Mouse (Mus musculus) adrenal gland, adult 18-20 months (tissue): Measurements from ENCODE around the gene Ctsw. TPM values are rescaled to one million over a fixed set of nuclear protein-coding genes. Genes with fewer than 3 reads are reported as not detected.

Source experiments
- DNase-seq, 2 experiments: peaks; one replicate each; pipeline ENCODE4 v3.0.0; 2021 to 2022; ENCODE audit warnings: low spot score in 2 of 2
- total RNA-seq, 2 experiments: library from RNA; stranded (reverse); gene quantifications; 1 replicate in 1 of 2; 2 replicates in 1 of 2; pipeline ENCODE4 v1.2.3; 2021

Gene Ctsw
- total RNA-seq, 2 experiments from 2014 or later: 1.0 to 2.1 TPM

- DNase-seq: no peak
These were observed 35.1 kb downstream of the Ctsw start for GRCm38 (mm10) chr19:5432992-5433852.

GRCm38 (mm10) chr19:5431911-5432464 lies 36.3 kb downstream of the Ctsw start:
- no peak for DNase-seq

GRCm38 (mm10) chr19:5430408-5430807 lies 37.9 kb downstream of the Ctsw start:
- no peak for DNase-seq

DNA sequence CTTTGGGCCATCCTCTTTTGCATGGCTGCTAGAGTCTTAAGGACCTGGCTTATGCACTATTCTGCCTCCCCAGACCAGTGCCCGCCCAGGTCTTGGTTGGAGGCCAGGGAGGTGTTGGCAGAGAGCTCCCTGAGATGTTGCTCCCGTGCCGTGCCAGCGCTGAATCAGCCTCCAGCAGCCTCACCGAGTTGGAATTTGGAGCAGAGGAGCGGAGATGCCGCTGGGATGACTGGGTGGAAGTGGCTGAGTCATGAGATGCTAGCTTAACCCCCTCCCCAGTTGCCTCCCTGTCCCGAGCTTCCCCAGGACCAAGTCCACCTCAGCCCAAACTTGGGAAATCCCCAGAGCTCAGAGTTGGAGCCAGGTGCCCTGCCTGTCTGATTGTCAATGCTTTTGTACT lies 38.5 kb downstream of the Ctsw start:
- DNase-seq: peak; percentile 59 to 68

- DNase-seq: no peak
These were observed 39.1 kb downstream of the Ctsw start for GRCm38 (mm10) chr19:5429219-5429618.

DNA sequence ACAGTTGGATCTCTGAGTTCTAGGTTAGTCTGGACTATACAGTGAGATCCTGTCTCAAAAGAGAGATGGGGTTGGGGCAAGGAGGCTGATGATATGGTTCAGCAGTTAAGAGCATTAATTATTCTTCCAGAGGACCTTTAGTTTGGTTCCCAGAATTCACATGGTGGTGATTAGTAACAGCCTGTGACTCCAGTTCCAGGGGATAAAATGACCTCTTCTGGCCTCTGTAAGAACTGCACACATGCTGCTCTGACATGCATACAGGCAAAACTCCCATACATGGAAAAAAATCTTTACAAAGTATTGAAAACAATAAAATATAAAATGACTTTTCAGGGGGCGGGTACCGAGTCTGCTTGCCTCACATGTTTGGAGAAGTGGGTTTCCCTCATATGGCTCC lies 40.2 kb downstream of the Ctsw start:
- DNase-seq: no peak

DNA sequence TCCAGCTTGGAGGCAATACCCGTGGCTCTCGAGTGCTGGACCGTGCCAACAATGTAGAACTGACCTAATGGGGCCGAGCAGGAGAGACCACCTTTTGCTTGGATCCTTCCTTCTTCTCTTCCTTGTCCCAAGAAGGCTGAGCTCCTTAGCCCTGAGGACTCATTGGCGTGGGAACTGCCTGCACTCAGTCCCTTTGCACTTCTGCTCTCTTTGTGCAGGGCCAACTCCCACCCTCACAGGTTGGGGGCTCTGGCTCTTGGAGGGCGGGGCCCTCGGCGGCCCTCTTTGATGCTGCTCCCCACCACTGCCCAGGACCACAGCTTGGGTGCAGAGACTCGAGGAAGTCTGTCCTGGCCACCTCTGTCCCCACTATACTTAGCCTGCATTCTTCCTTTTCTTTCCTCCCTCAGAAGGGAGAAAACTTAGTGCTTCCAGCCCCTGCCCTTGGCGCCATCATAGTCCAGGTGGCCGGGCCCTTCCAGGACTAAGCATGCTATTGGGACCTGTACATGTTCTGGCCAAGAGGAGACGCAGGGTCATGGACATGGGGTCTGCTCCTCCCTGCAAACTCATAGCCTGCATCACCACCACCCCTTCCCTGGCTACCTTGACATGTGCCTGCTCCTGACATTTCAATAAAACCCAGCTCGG lies 41.5 kb downstream of the Ctsw start:
- DNase-seq: no peak

DNA sequence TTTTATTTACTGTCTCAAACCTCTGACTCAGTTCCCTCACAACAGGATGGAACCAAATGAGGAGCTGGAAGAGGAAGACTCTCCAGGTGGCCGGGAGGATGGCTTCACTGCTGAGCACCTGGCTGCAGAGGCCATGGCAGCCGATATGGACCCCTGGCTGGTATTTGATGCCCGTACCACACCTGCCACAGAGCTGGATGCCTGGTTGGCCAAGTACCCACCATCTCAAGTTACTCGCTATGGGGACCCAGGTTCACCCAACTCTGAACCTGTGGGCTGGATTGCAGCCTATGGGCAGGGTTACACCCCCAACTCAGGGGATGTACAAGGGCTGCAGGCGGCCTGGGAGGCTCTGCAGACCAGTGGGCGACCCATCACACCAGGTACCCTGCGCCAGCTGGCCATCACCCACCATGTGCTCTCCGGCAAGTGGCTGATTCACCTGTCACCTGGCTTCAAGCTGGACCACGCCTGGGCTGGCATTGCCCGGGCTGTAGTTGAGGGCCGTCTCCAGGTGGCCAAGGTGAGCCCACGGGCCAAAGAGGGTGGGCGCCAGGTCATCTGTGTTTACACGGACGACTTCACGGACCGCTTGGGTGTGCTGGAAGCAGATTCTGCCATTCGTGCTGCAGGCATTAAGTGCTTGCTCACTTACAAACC lies 42.3 kb downstream of the Ctsw start:
- DNase-seq: no peak

DNA sequence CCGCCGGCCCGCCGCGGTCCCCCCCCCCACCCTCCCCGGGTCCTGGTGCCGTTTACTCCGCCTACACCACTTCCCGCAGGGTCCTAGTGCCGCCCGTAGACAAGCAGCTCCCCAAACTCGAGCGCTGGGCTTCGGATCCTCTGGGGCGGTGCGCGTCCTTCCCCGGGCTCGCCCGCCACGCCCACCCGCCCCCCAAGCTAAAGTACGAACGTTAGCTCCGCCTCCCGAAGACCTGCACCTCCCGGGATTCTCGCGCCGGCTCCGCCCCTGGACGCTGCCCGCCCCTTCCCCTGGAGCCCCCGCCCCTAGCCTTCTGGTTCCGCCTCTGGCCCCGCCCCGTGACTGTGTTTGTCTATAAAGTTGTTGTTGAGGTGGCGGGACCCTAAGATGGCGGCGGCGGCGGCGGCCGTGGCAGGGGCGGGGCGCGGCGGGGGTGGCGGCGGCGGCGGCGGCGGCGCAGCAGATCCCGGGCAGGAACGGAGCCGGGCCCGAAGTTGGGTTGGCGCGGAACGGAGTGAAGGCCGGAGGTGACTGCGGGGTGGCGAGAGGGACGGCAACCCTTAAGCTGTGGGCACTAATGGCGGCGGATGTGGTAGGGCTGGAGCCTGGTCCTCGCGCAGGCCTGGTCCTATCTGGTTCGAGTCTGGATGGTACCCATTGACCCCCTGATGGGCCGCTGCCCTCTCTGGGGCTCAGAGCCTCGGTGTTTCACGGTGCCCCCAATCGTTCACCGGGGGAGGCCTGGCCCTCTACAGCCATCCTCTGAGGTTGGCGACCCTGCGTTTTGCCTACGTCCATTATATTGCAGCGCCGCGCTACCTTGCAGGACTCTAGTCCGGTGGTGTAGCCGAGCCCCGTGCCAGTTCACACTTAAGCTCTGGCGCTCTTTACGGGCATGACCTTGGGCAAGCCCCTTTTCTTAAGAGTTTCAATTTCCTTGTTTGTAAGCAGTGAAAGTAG lies 43.2 kb downstream of the Ctsw start, which contains the start of the genes Drap1 and AI837181:
Drap1 (minus strand) TSS at position 198 of the 960 bp plus-strand sequence.
AI837181 (plus strand) TSS at position 363 of the 960 bp plus-strand sequence.
- peak; percentile 94 for DNase-seq

DNA sequence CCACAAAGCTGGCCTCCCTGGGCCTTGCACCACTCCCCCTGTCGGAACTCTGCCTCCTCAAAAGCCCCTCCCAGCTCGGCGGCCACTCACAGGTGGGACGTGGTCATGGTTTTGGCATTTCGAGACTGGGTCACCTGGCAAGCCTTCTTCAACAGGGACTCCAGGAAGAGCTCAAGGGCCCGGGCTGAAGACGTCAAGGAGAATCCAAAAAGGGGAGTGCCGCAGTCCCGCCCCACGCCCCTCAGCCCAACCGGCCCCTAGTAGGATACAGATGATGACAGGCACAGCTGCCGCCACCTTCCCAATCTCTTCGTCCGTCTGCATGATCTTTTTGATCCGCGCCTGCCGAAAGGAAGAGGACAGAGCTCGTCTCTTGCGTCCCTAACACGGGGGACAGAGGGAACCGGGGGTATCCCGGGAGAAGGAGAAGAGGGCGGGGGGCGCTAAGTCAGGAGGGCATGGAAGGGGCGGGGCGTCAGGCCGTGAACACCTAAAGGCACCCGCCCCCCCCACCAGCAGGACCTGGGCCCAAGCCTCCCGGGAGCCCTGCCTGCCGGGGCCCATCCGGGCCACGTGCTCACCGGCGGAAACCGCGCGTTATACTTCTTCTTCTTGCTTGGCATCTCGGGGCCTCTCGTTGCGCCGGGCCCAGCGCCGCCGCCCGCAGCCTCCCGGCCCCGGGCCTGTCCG lies 44.1 kb downstream of the Ctsw start:
- DNase-seq: peak; percentile 74 to 80

DNA sequence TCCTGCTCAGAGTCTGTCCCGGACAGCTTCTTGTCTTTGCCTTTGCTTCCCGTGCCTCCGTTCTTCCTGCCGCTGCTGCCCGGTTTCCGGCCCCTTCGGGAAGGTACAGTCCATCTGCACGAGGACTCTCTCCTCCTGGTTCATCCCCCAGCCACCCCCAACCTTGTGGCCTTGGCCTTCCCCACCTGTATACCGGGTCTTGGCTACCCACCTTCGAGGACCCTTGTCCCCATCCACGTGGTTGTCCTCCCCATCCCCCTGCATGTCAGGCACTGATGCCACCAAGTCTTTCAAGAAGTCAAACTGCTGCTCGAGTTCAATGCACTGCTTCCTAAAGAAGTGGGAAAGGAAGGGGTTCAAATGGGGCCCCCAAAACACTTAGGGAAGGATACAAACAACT lies 44.7 kb downstream of the Ctsw start:
- DNase-seq: no peak

GRCm38 (mm10) chr19:5422895-5423443 lies 45.3 kb downstream of the Ctsw start:
- no peak for DNase-seq

GRCm38 (mm10) chr19:5422267-5422666 lies 46.0 kb downstream of the Ctsw start:
- DNase-seq: no peak

DNA sequence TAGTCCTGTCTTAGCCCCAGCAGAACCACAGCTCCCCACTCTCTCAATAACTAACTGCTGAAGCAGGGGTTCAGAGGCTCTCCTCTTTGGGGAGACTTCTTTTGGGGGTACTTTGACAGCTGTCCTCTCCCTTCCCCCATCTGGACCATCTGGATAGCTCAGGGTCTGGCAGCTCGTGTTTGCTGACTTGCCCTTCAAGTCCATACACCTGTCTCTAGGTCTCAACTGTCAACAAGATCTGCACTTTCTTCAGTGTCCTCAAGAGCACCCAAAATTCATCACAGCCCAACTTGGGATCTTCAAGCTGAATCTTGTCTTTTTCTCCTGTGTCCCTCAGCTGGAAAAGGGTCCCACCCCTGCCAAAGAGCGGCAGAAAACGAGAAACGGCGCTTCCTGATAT lies 46.5 kb downstream of the Ctsw start:
- DNase-seq: no peak

DNA sequence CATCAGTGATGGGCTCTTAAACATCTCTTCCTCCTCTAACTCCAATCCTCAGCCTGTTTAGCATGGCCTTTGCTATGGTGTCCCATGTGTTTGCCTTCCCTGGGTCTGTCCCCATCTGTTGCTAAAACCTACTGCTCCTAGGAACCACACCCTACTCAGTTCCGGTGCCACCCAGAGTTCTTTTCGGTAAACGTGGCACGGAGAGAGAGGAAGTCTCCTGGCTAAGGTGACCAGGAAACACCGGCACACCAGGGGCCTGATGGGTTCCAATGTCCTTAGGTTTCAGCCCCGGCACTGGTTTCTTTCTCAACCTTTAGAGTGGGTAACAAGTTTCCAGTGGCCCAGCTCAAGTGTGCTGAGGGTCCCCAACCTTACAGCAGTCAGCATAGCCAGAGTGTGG lies 47.7 kb downstream of the Ctsw start:
- DNase-seq: no peak

- no peak for DNase-seq
These were observed 48.7 kb downstream of the Ctsw start for GRCm38 (mm10) chr19:5419630-5420029.

DNA sequence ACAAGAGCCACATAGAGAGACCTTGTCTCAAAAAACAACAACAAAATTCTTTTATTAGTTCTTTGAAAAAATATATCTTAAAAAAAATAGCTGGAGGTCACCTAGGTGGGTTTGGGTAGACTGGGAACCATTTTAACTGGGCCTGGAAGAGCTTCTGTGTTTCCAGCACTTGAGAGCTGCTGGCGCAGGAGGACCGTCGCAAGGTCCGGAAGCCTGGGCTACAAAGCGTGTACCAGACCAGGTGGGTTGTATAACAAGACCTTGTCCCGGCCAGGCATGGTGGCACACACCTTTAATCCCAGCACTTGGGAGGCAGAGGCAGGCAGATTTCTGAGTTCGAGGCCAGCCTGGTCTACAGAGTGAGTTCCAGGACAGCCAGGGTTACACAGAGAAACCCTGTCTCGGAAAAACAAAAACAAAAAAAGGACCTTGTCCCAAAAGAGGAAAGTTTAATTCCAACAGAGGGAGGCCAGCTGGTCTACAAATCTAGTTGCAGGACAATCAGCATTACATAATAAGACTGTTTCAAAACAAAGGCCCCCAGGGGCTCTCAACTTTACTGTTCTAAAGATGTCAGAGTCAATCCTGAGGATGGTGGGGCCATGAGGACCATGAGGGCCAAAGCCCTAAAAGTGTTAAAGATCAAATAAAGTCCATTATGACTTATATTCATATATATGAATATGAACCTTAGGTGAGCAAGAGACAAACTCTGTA lies 49.4 kb downstream of the Ctsw start:
- no peak for DNase-seq
